Mouse (Mus musculus) monocyte, adult 5-6 weeks (primary cell): Measurements from ENCODE around the gene Enam. TPM values are rescaled to one million over a fixed set of nuclear protein-coding genes. Genes with fewer than 3 reads are reported as not detected.
A peak's percentile ranks its signal among the peaks of the same experiment; 100 is the strongest.

Source experiments
- ATAC-seq: fragments of 153-309, 156-312 bp; replicated peaks from 2 replicates; pipeline ENCODE4 v1.8.0; 2017; ENCODE audit warnings: mild to moderate bottlenecking; ENCODE audit not compliant: low TSS enrichment, insufficient number of reproducible peaks, severe bottlenecking, poor library complexity, low FRiP score
- total RNA-seq: library from RNA; stranded (forward); fragments of 200-1000, 200-491, 200-594 nt; gene quantifications from 3 replicates; pipeline ENCODE4 v1.2.3, GENCODE M21; 2017

Gene Enam
- total RNA-seq, 1 experiment from 2014 or later = not detected

DNA sequence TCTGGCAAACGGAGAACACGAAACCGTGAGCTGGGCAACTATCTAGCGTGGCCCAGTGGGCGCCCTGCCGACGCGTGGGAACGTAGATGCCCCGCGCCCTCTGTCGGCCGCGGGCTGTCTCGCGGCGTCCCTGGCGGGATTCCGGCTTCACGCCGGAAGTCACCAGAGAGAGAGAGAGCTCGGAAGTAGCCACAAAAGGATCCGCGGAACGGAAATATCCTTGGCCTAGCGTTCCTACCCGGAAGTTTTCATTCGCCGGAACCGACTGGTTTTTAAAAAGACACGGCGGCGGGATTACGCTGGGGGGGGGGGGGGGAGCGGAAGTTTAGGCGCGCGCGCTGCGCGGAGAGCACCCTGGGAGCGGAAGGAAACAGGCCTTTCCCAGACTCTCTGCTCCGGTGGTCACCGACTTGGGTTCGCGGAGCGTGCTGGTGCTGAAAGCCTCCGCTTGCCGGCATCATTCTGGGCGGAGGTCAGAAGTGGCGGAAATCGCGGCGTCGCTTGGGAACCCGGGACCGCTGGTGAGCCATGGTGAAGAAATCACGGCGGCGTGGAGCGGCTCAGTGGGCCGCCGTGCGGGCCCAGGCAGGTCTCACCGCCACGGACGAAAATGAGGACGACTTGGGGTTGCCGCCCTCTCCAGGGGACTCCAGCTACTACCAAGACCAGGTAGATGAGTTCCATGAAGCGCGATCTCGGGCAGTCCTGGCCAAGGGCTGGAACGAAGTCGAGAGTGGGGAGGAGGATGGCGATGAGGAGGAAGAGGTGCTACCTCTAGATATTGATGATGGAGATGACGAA is 66.5 kb downstream of the Enam start, which contains the start of gene Utp3:
TSS of gene Utp3 (plus strand) at position 377 of the 801 bp plus-strand sequence.
- ATAC-seq = peak; percentile 94

Other genes with a start within 250 kb of the Enam start
- gene Gm7714, start 219.1 kb upstream of the Enam start, total RNA-seq = not detected in 3 replicates
- gene Prol1, start 170.7 kb upstream of the Enam start, total RNA-seq = not detected in 3 replicates
- not detected in 3 replicates for gene Amtn, start 111.9 kb upstream of the Enam start, total RNA-seq
- not detected in 3 replicates for gene Ambn, start 32.0 kb upstream of the Enam start, total RNA-seq
- 227 to 282 TPM (median 255 TPM) in 3 replicates for gene Jchain, start 39.9 kb downstream of the Enam start, total RNA-seq
- gene Utp3, start 66.5 kb downstream of the Enam start, total RNA-seq = 68.4 to 86.2 TPM (median 73.0 TPM) in 3 replicates
- gene Rufy3, start 77.1 kb downstream of the Enam start, total RNA-seq = 27.2 to 35.3 TPM (median 32.9 TPM) in 3 replicates
- gene Grsf1, start 188.2 kb downstream of the Enam start, total RNA-seq = 64.2 to 83.6 TPM (median 72.0 TPM) in 3 replicates
- 12.2 to 18.6 TPM (median 16.3 TPM) in 3 replicates for gene Mob1b, start 232.9 kb downstream of the Enam start, total RNA-seq